Mouse (Mus musculus): ENCODE data around the gene Pls3. TPM values are rescaled to one million over a fixed set of nuclear protein-coding genes. Genes with fewer than 3 reads are reported as not detected.
A peak's percentile ranks its signal among the peaks of the same experiment; 100 is the strongest.

Pls3 gene
- polyA plus RNA-seq, 1 experiment from 2014 or later, result 77.2 TPM

GRCm38 (mm10) chrX:75834286-75834685, 40.7 kb downstream of the Pls3 start:
- no peaks in the 10 kb centered on the region for H3K4me1 ChIP-seq (replicated peaks)
- H3K9ac ChIP-seq, result no peak overlapping the region
- no peak overlapping the region for H3K27ac ChIP-seq
- WGBS, result 88% methylated on average over 2 of the region's 2 CpGs
- no peaks in the 10 kb centered on the region for H3K27me3 ChIP-seq (replicated peaks)
- H3K4me2 ChIP-seq (replicated peaks), result no peak overlapping the region
- no peak overlapping the region for H3K4me3 ChIP-seq (replicated peaks)
- no peaks in the 10 kb centered on the region for H3K36me3 ChIP-seq
- ATAC-seq, result no peak
- H3K9me3 ChIP-seq, result no peaks in the 10 kb centered on the region

GRCm38 (mm10) chrX:75833006-75833641, 41.9 kb downstream of the Pls3 start:
- Histone ChIP-seq H3K36me3 (no peaks in the 10 kb centered on the region), H3K4me2 (replicated peaks) (no peak overlapping the region), H3K27ac (no peak overlapping the region), H3K4me1 (replicated peaks) (no peaks in the 10 kb centered on the region), H3K4me3 (replicated peaks) (no peak overlapping the region), H3K27me3 (replicated peaks) (no peaks in the 10 kb centered on the region), H3K9me3 (no peaks in the 10 kb centered on the region), H3K9ac (no peak overlapping the region)
- 79% methylated on average over 11 of the region's 11 CpGs for WGBS
- no peak for ATAC-seq

- 59% methylated on average over 2 of the region's 2 CpGs for WGBS
- no peak overlapping the region for H3K27ac ChIP-seq
These were observed 45.1 kb downstream of the Pls3 start for GRCm38 (mm10) chrX:75829867-75830255.

GRCm38 (mm10) chrX:75829240-75829866, 45.6 kb downstream of the Pls3 start:
- Histone ChIP-seq H3K4me2 (replicated peaks) (no peak overlapping the region), H3K27me3 (replicated peaks) (no peaks in the 10 kb centered on the region), H3K27ac (no peak overlapping the region), H3K4me1 (replicated peaks) (no peaks in the 10 kb centered on the region), H3K9me3 (no peaks in the 10 kb centered on the region), H3K9ac (no peak overlapping the region), H3K4me3 (replicated peaks) (no peak overlapping the region), H3K36me3 (no peaks in the 10 kb centered on the region)
- 60% methylated on average over 7 of the region's 7 CpGs for WGBS
- ATAC-seq, result no peak

More at GRCm38 (mm10) chrX:75829867-75830255, 45.1 kb downstream of the Pls3 start:
- ATAC-seq, result no peak
- Histone ChIP-seq H3K36me3 (no peaks in the 10 kb centered on the region), H3K4me1 (replicated peaks) (no peaks in the 10 kb centered on the region), H3K27me3 (replicated peaks) (no peaks in the 10 kb centered on the region), H3K9me3 (no peaks in the 10 kb centered on the region), H3K4me3 (replicated peaks) (no peak overlapping the region), H3K4me2 (replicated peaks) (no peak overlapping the region), H3K9ac (no peak overlapping the region)

- Histone ChIP-seq H3K36me3 (no peaks in the 10 kb centered on the region), H3K4me1 (replicated peaks) (no peaks in the 10 kb centered on the region), H3K9me3 (no peaks in the 10 kb centered on the region), H3K27ac (no peak overlapping the region), H3K27me3 (replicated peaks) (no peaks in the 10 kb centered on the region), H3K4me3 (replicated peaks) (no peak overlapping the region), H3K4me2 (replicated peaks) (no peak overlapping the region), H3K9ac (no peak overlapping the region)
- 60% methylated on average over 1 of the region's 1 CpGs for WGBS
- no peak for ATAC-seq
These were observed 56.2 kb downstream of the Pls3 start for GRCm38 (mm10) chrX:75818647-75819271.

GRCm38 (mm10) chrX:75814958-75815357, 60.0 kb downstream of the Pls3 start:
- Histone ChIP-seq H3K9ac (no peak overlapping the region), H3K27me3 (replicated peaks) (no peaks in the 10 kb centered on the region), H3K27ac (no peak overlapping the region), H3K4me2 (replicated peaks) (no peak overlapping the region), H3K4me3 (replicated peaks) (no peak overlapping the region), H3K4me1 (replicated peaks) (no peaks in the 10 kb centered on the region), H3K9me3 (no peaks in the 10 kb centered on the region), H3K36me3 (no peaks in the 10 kb centered on the region)
- WGBS, result 77% methylated on average over 2 of the region's 2 CpGs
- no peak for ATAC-seq

GRCm38 (mm10) chrX:75814123-75814522, 60.9 kb downstream of the Pls3 start:
- Histone ChIP-seq H3K4me3 (replicated peaks) (no peak overlapping the region), H3K9me3 (no peaks in the 10 kb centered on the region), H3K9ac (no peak overlapping the region), H3K36me3 (no peaks in the 10 kb centered on the region), H3K27me3 (replicated peaks) (no peaks in the 10 kb centered on the region), H3K4me1 (replicated peaks) (no peaks in the 10 kb centered on the region), H3K27ac (no peak overlapping the region), H3K4me2 (replicated peaks) (no peak overlapping the region)
- WGBS, result 80% methylated on average over 4 of the region's 4 CpGs
- no peak for ATAC-seq

GRCm38 (mm10) chrX:75796583-75796982, 78.4 kb downstream of the Pls3 start:
- no peak for ATAC-seq
- no peak overlapping the region for H3K4me3 ChIP-seq (replicated peaks)
- 31% methylated on average over 4 of the region's 4 CpGs for WGBS

GRCm38 (mm10) chrX:75779796-75780195, 95.2 kb downstream of the Pls3 start:
- WGBS, result 58% methylated on average over 4 of the region's 4 CpGs
- H3K4me2 ChIP-seq (replicated peaks), result no peak overlapping the region
- no peaks in the 10 kb centered on the region for H3K36me3 ChIP-seq
- H3K9ac ChIP-seq, result no peak overlapping the region
- no peaks in the 10 kb centered on the region for H3K27me3 ChIP-seq (replicated peaks)
- H3K4me3 ChIP-seq (replicated peaks), result no peak overlapping the region
- H3K4me1 ChIP-seq (replicated peaks), result no peaks in the 10 kb centered on the region
- no peak overlapping the region for H3K27ac ChIP-seq
- peak; percentile 41 for ATAC-seq
- no peaks in the 10 kb centered on the region for H3K9me3 ChIP-seq

More at GRCm38 (mm10) chrX:75796583-75796982, 78.4 kb downstream of the Pls3 start:
- Histone ChIP-seq H3K9ac (no peak overlapping the region), H3K4me1 (replicated peaks) (no peaks in the 10 kb centered on the region), H3K4me2 (replicated peaks) (no peak overlapping the region), H3K27ac (no peak overlapping the region), H3K9me3 (no peaks in the 10 kb centered on the region), H3K27me3 (replicated peaks) (no peaks in the 10 kb centered on the region), H3K36me3 (no peaks in the 10 kb centered on the region)

- no peaks in the 10 kb centered on the region for H3K27me3 ChIP-seq (replicated peaks)
- H3K4me1 ChIP-seq (replicated peaks), result no peaks in the 10 kb centered on the region
- no peaks in the 10 kb centered on the region for H3K36me3 ChIP-seq
- H3K9ac ChIP-seq, result no peak overlapping the region
- no peak overlapping the region for H3K4me3 ChIP-seq (replicated peaks)
- no peak overlapping the region for H3K27ac ChIP-seq
- H3K9me3 ChIP-seq, result no peaks in the 10 kb centered on the region
- ATAC-seq, result no peak
- H3K4me2 ChIP-seq (replicated peaks), result no peak overlapping the region
- 81% methylated on average over 2 of the region's 2 CpGs for WGBS
These were observed 97.5 kb downstream of the Pls3 start for GRCm38 (mm10) chrX:75777461-75777860.

GRCm38 (mm10) chrX:75764794-75765328, 110.1 kb downstream of the Pls3 start:
- H3K9ac ChIP-seq, result no peak overlapping the region; the same call in 1 of the 2 replicates
- peak overlapping the region; percentile 49 for H3K4me3 ChIP-seq (replicated peaks)
- no peaks in the 10 kb centered on the region for H3K36me3 ChIP-seq
- H3K4me1 ChIP-seq (replicated peaks), result no peaks in the 10 kb centered on the region
- 35% methylated on average over 7 of the region's 7 CpGs for WGBS
- H3K27ac ChIP-seq, result peak overlapping the region; percentile 85; the same call in 1 of the 2 replicates
- H3K9me3 ChIP-seq, result no peaks in the 10 kb centered on the region
- H3K4me2 ChIP-seq (replicated peaks), result peak overlapping the region; percentile 54
- peak; percentile 52 for ATAC-seq
- no peaks in the 10 kb centered on the region for H3K27me3 ChIP-seq (replicated peaks)

- peak; percentile 99 for ATAC-seq
- Histone ChIP-seq H3K4me2 (replicated peaks) (peak overlapping the region; percentile 54), H3K27me3 (replicated peaks) (no peaks in the 10 kb centered on the region), H3K9ac (peak overlapping the region; percentile 52), H3K4me1 (replicated peaks) (no peaks in the 10 kb centered on the region), H3K9me3 (no peaks in the 10 kb centered on the region), H3K4me3 (replicated peaks) (peak overlapping the region; percentile 49), H3K36me3 (no peaks in the 10 kb centered on the region), H3K27ac (peak overlapping the region; percentile 85)
- WGBS, result 15% methylated on average over 17 of the region's 19 CpGs
These were observed 110.7 kb downstream of the Pls3 start for GRCm38 (mm10) chrX:75764135-75764793.

Data from intestine, embryonic 15.5 days (tissue).